Mouse (Mus musculus) bone marrow macrophage, adult 2 months (primary cell): ENCODE measurements at regions not wholly inside any gene's neighbourhood (a gene's known extent, or its start where the extent isn't known, plus 50 kb on each side); places are given as distances from the start of the nearest gene placed in this dataset.

ENCODE experiments used
- CTCF ChIP-seq: IDR thresholded peaks from 2 replicates; pipeline ENCODE4 v1.5.1; 2012; ENCODE audit warnings: low read depth, mild to moderate bottlenecking, low read length, moderate library complexity
- POLR2A ChIP-seq: IDR thresholded peaks from 2 replicates; pipeline ENCODE4 v1.6.1; 2012; ENCODE audit warnings: mild to moderate bottlenecking, low read depth, low read length, borderline replicate concordance

DNA sequence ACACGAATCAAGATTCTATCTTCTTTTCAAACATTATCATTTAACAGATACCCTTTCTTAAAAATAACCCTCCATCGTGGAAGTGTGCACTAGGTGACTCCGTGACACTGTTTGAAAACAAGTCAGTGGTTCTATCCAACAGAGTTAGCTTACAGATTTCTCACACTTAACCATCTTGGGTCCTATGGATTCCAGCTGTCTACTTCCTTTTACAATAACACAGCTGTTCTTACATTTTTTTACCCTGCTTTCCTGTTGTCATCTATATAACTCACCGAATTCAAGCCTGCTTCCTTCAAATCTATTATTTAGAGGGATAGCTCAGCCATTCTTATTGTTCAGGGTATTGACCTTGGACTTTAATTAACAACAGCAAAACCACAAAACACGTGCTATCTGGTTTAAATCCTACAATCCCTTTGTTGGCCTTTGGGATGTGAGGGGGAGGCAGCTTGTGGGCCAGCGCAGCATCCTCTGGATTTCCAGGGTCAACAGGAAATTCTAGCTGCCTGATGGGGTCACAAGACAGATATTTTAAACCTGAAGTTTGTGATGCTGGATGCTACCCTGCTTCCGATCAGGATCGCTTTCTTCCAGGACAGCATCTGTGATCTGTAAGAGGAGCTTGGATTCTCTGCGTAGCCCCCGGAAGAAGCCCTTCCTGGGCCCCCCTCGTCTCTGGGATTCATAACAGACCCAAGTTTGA, 94.4 kb upstream of the Tas2r134 start:
- TF ChIP-seq POLR2A (no peak), CTCF (no peak)
